ENCODE assay signal across 8 mouse cellular contexts in genomic region chr7:142094301-142095143, GRCm38 (mm10). TPM values are rescaled to one million over a fixed set of nuclear protein-coding genes. Genes with fewer than 3 reads are reported as not detected.
DNase-seq lines count a peak whose midpoint lies in the region; ATAC-seq and TF ChIP-seq lines count a peak whose summit lies in the region.
"Had no signal": no experiment of that assay in that cellular context is flagged by ENCODE, and none has a peak within 500 bp of the region (broad histone marks: within the 10 kb centered on the region; RNA-seq: fewer than 3 reads in every experiment).

No protein-coding gene starts in this region.

- H3K4me3 ChIP-seq in C2C12 (ENCODE audit: insufficient read depth, poor library complexity, severe bottlenecking): peak overlapping the region; percentile 42
- peak overlapping the region; percentile 88 for H3K4me3 ChIP-seq in heart, embryonic 13.5 days

- peak overlapping the region; percentile 97 for H3K9ac ChIP-seq in heart, embryonic 13.5 days

- under 1% methylated on average over 89 of the region's 89 CpGs for WGBS in heart, embryonic 13.5 days

- H3K4me1 ChIP-seq in heart, embryonic 13.5 days: peaks cover 60% of the 10 kb centered on the region

- no peak; the same call in 1 of the 2 replicates for ATAC-seq in heart, embryonic 13.5 days (ENCODE audit: extremely low read depth, insufficient number of reproducible peaks, low FRiP score, low TSS enrichment)

- H3ac ChIP-seq in C2C12 (ENCODE audit: control insufficient read depth, insufficient read length, low read depth): peak overlapping the region; percentile 37

- no peaks in the 10 kb centered on the region for H3K9me3 ChIP-seq in heart, embryonic 13.5 days

- H3K36me3 ChIP-seq in C2C12 (ENCODE audit: control insufficient read depth, insufficient read depth): no peaks in the 10 kb centered on the region
- H3K36me3 ChIP-seq in heart, embryonic 13.5 days: no peaks in the 10 kb centered on the region; the same call in 1 of the 2 replicates

- peak overlapping the region; percentile 86 for H3K27ac ChIP-seq in heart, embryonic 13.5 days (replicated peaks)

- peaks cover 11% of the 10 kb centered on the region for H3K27me3 ChIP-seq in C2C12 (ENCODE audit: control insufficient read depth, insufficient read depth, insufficient read length)
- H3K27me3 ChIP-seq in heart, embryonic 13.5 days (replicated peaks): peaks cover 37% of the 10 kb centered on the region

- H3K4me2 ChIP-seq in heart, embryonic 13.5 days: peak overlapping the region; percentile 97

- H3K79me2 ChIP-seq in C2C12 (ENCODE audit: control insufficient read depth, insufficient read depth): peaks cover 21% of the 10 kb centered on the region

- no peak for TF ChIP-seq CTCF in C2C12 (IDR thresholded peaks at IDR 0.05; ENCODE audit: control insufficient read depth, insufficient read depth, insufficient read length)

- no peaks in the 10 kb centered on the region for H3K79me3 ChIP-seq in C2C12 (ENCODE audit: low read depth)

- DNase-seq in CD4-positive, CD25-positive, alpha-beta regulatory T cell, adult 2 months (ENCODE audit: low read depth, low spot score): peak; percentile 44
- DNase-seq in cerebellum, postnatal 14 days: peak; percentile 81 to 83
- DNase-seq in layer of hippocampus, postnatal 10 days (ENCODE audit: low spot score in 2 of 2): peak; percentile 63
- DNase-seq in lung, postnatal 36 days: peak; percentile 32
- DNase-seq in spleen, postnatal 10 days (ENCODE audit: low spot score in 2 of 2): peak; percentile 66 to 71

TF ChIP-seq in C2C12, 6 proteins besides CTCF, POLR2A, EP300 and RAD21:
- TF ChIP-seq FOSL1 (IDR thresholded peaks at IDR 0.05; ENCODE audit: insufficient read depth, low read length, poor library complexity, severe bottlenecking): no peak
- no peak for TF ChIP-seq MYOD1 (IDR thresholded peaks at IDR 0.05; ENCODE audit: control insufficient read depth, insufficient read length, low read depth)
- TF ChIP-seq MAX (IDR thresholded peaks at IDR 0.05): no peak
- TF ChIP-seq USF1 (IDR thresholded peaks at IDR 0.05; ENCODE audit: low read depth): no peak
- no peak for TF ChIP-seq MYOG (IDR thresholded peaks at IDR 0.05; ENCODE audit: control insufficient read depth, extremely low read depth, insufficient read length)
- TF ChIP-seq CEBPB (IDR thresholded peaks at IDR 0.05; ENCODE audit: low read depth): no peak

RNA-seq across cellular contexts. Expression of gene Dusp8, which starts 1.1 kb away (rescaled TPM):
- polyA plus RNA-seq in C2C12 (2012; fragmentation: generic; extraction: Trizol): 2.1 TPM
- 11.4 and 13.6 TPM in 2 replicates for polyA plus RNA-seq in heart, embryonic 13.5 days (2015; fragmentation: Nextera tagmentation; extraction: Ambion mirVana)
- total RNA-seq in layer of hippocampus, postnatal 10 days (2021): 100 to 1,000 TPM; 139 to 150 TPM

RNA-seq across cellular contexts. Expression of gene Gm45618, which starts 26.0 kb away (rescaled TPM):
- not detected for polyA plus RNA-seq in C2C12 (2012; fragmentation: generic; extraction: Trizol)
- not detected in 2 replicates for polyA plus RNA-seq in heart, embryonic 13.5 days (2015; fragmentation: Nextera tagmentation; extraction: Ambion mirVana)
- total RNA-seq in layer of hippocampus, postnatal 10 days (2021): not detected
- total RNA-seq: heart, postnatal 36 days had no signal

RNA-seq across cellular contexts. Expression of gene Mob2, which starts 33.7 kb away (rescaled TPM):
- 27.5 TPM for polyA plus RNA-seq in C2C12 (2012; fragmentation: generic; extraction: Trizol)
- 42.8 and 48.4 TPM in 2 replicates for polyA plus RNA-seq in heart, embryonic 13.5 days (2015; fragmentation: Nextera tagmentation; extraction: Ambion mirVana)
- total RNA-seq in layer of hippocampus, postnatal 10 days (2021): 10 to 100 TPM; 20.5 to 20.9 TPM

RNA-seq across cellular contexts. Expression of gene Gm39115, which starts 41.3 kb away (rescaled TPM):
- polyA plus RNA-seq in C2C12 (2012; fragmentation: generic; extraction: Trizol): not detected
- not detected in 2 replicates for polyA plus RNA-seq in heart, embryonic 13.5 days (2015; fragmentation: Nextera tagmentation; extraction: Ambion mirVana)
- total RNA-seq in layer of hippocampus, postnatal 10 days (2021): not detected
- total RNA-seq: heart, postnatal 36 days had no signal

RNA-seq across cellular contexts. Expression of gene Gm45337, which starts 49.9 kb away (rescaled TPM):
- not detected for polyA plus RNA-seq in C2C12 (2012; fragmentation: generic; extraction: Trizol)
- not detected in 2 replicates for polyA plus RNA-seq in heart, embryonic 13.5 days (2015; fragmentation: Nextera tagmentation; extraction: Ambion mirVana)
- total RNA-seq in layer of hippocampus, postnatal 10 days (2021): not detected
- total RNA-seq: heart, postnatal 36 days had no signal

Comparison
In these comparisons a context has a peak if more than half of its experiments do, and no peak if none do; other contexts are left out.
1. DNase-seq: peak in every context shown above with its lines; median percentile 82 in cerebellum, postnatal 14 days; 68 in spleen, postnatal 10 days; 63 in layer of hippocampus, postnatal 10 days; 44 in CD4-positive, CD25-positive, alpha-beta regulatory T cell, adult 2 months; 32 in lung, postnatal 36 days.